Mouse (Mus musculus) left cerebral cortex, adult 6 months (tissue): ENCODE measurements around the gene Etfbkmt. TPM values are rescaled to one million over a fixed set of nuclear protein-coding genes. Genes with fewer than 3 reads are reported as not detected.

ENCODE experiments used
- long read RNA-seq, 2 experiments: library from polyadenylated mRNA; unstranded; transcript quantifications; one replicate each; pipeline ENCODE4 v2.0.0; 2019 to 2020
- polyA plus RNA-seq: library from polyadenylated mRNA; unstranded; fragments of <200 nt; fragmentation: Nextera tagmentation; gene quantifications from 2 replicates; pipeline ENCODE4 v1.2.3, GENCODE M21; 2021

Etfbkmt gene
- polyA plus RNA-seq, result 3.3 and 3.5 TPM in 2 replicates
- long read RNA-seq, experiment 1, partial matches to known transcripts, result 1 of 12 reads
- long read RNA-seq, experiment 1, other reads (novel, unspliced or antisense), result 7 of 12 reads
- long read RNA-seq, experiment 2, partial matches to known transcripts, result 1 of 3 reads
- long read RNA-seq, experiment 2, other reads (novel, unspliced or antisense), result 0 of 3 reads

DNA sequence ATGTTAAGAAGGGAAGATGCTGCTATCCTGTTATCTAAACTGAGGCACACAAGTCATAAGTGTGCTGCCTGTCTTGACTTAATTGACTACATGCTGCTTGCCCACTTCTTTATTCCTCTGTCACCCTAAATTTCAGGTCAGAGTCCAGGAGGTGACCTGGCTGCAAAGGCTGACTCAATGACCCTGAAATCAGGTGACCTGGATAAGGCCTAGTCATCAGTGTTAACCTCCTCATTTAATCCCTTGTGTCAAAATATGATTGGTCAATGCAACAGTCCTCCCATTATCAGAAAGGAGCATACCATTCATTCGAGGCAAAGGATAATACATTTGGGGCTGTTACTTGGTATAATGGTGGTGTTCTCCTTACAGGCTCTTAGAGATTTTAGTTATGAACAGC, at the start of gene Etfbkmt:
Etfbkmt (plus strand) TSS at position 379 of the 400 bp plus-strand sequence.

DNA sequence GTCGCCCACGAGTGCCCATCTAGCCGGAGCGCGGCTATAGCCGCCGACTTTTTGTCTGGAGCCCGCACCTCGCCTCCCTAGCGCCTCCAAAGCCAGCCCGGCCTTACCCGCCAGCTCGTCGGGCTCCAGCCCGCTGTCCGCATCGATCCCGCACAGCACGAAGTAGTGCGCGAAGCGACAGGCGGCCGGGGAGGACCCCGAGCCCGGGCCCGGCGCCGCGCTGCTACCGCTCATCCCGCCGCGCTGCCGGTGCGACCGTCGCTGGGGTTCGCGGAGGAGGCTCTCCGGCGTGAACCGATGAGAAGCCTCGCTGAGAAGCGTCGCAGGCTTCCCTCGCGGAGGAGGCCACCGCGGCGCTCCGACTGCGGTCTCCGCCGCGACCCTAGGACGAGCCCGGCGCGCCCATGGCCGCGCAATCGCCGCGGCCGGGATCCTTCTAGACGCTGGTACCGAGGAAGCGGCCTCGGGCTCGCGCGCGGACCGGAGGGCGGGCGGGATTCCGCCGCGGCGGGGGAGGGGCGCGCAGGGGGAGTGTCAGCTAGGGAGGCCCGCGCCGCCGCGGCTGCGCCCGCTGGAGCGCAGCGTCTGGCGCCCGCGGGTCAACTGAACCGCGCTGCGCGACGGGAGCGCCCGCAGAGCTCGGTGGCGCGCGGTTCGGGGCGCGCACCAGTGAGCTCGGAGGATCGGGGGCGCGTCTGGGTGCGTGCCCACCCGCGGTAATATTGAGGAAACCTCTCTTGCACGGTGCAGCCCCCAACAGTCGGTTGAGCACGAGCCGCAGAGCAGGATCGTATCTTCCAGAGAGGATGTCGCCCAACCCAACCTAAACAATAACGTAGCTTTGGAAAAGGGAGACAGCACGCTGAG, 38.3 kb upstream of the Etfbkmt start, which contains the start of gene Dennd5b:
Dennd5b (minus strand) TSS at position 605 of the 867 bp plus-strand sequence.

DNA sequence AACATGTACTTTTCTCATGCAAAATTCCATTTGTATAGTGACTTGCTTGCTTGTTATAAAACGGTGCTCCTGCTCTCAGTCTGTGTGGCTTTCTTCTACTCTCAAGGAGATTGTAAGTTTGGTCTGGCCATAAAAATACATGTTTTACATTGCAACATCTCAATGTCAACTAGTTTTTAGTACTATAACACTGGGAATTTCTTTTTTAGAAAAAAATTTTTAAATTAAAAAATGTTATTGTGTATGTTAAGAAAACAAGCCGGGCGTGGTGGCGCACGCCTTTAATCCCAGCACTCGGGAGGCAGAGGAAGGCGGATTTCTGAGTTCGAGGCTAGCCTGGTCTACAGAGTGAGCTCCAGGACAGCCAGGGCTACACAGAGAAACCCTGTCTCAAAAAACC, 9.8 kb upstream of the Etfbkmt start, which contains the start of gene Gm10203:
Gm10203 (plus strand) TSS at position 301 of the 400 bp plus-strand sequence.

DNA sequence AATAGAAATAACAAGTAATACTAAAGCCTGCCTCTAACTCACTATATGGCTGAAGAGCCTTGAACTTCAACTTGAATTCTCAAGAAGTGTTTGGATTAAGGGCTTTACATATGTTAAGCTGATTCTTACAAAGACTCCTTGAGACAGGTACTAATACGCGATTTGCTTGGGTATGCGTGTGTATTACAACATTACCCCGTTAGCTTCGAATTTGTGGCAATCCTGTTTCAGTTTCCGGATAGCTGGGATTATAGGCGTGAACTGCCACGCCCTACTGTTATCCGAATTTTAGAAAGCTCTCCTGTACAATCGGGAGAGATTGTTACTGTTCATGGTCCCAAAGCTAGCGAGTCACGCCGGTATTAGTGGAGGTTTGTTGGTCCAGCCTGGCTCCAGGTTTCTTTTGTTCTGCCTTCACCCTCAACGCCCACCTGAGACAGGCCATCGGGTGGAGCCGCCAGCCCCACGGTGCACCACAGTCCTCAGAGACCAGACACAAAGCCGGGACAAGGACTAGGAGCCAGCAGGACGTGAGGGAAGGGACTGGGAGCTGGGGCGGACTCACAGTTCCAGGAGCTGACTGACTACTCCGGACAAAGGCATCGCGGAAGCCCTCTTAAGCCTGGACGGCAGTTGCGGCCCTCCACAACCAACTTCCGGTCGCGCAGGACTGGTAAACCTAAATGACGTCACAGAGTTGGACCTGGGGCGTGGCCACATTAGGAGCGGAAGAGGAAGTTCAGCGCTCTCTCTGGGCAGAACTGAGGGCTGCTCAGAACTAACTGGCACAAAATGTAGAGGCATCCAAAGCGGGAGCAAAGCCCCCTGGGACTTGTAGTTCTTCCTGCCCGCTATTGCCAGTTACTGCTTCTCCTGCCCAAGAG, 48.6 kb downstream of the Etfbkmt start, which contains the start of gene Amn1:
Amn1 (minus strand) TSS at position 672 of the 884 bp plus-strand sequence.

Other genes with a start within 250 kb of the Etfbkmt start
- 0.56 and 1.0 TPM in 2 replicates for gene Caprin2, start 243.6 kb upstream of the Etfbkmt start, polyA plus RNA-seq
- gene Sinhcaf, start 193.4 kb upstream of the Etfbkmt start, polyA plus RNA-seq, result 1.5 and 1.7 TPM in 2 replicates
- gene Dennd5b, start 38.2 kb upstream of the Etfbkmt start, polyA plus RNA-seq, result 17.6 TPM in 2 replicates
- not detected in 2 replicates for gene Gm10203, start 9.7 kb upstream of the Etfbkmt start, polyA plus RNA-seq
- gene Amn1, start 48.9 kb downstream of the Etfbkmt start, polyA plus RNA-seq, result 31.8 and 43.6 TPM in 2 replicates
- 4.5 and 7.2 TPM in 2 replicates for gene Resf1, start 169.6 kb downstream of the Etfbkmt start, polyA plus RNA-seq